Mouse (Mus musculus) kidney, adult 18-20 months (tissue): ENCODE measurements around the gene Fcrl6.

Source experiments
- DNase-seq: peaks from one replicate; pipeline ENCODE4 v3.0.0; 2021

Fcrl6 gene

GRCm38 (mm10) chr1:172602326-172602725, at the start of gene Fcrl6:
Fcrl6 (minus strand) TSS chr1:172602551.
- no peak for DNase-seq

GRCm38 (mm10) chr1:172651288-172651987, 49.1 kb upstream of the Fcrl6 start:
- no peak for DNase-seq

- peak; percentile 23 for DNase-seq
Observed at GRCm38 (mm10) chr1:172650519-172651287, 48.4 kb upstream of the Fcrl6 start.

GRCm38 (mm10) chr1:172649396-172649795, 47.0 kb upstream of the Fcrl6 start:
- DNase-seq = no peak

- DNase-seq = no peak
Observed at GRCm38 (mm10) chr1:172647236-172647635, 44.9 kb upstream of the Fcrl6 start.

GRCm38 (mm10) chr1:172638781-172639180, 36.4 kb upstream of the Fcrl6 start:
- no peak for DNase-seq

- DNase-seq = no peak
Observed at GRCm38 (mm10) chr1:172637801-172638200, 35.5 kb upstream of the Fcrl6 start.

- no peak for DNase-seq
Observed at GRCm38 (mm10) chr1:172636266-172636665, 33.9 kb upstream of the Fcrl6 start.

GRCm38 (mm10) chr1:172635258-172635657, 32.9 kb upstream of the Fcrl6 start:
- no peak for DNase-seq

GRCm38 (mm10) chr1:172634136-172634535, 31.8 kb upstream of the Fcrl6 start:
- DNase-seq = no peak

GRCm38 (mm10) chr1:172632451-172633326, 30.3 kb upstream of the Fcrl6 start, which contains the start of gene Dusp23:
Dusp23 (minus strand) TSS chr1:172632962.
- DNase-seq = peak; percentile 97

- no peak for DNase-seq
Observed at GRCm38 (mm10) chr1:172631721-172632120, 29.4 kb upstream of the Fcrl6 start.

GRCm38 (mm10) chr1:172629831-172630230, 27.5 kb upstream of the Fcrl6 start:
- DNase-seq = no peak

GRCm38 (mm10) chr1:172626306-172626705, 24.0 kb upstream of the Fcrl6 start:
- no peak for DNase-seq

GRCm38 (mm10) chr1:172624081-172624480, 21.7 kb upstream of the Fcrl6 start:
- no peak for DNase-seq

GRCm38 (mm10) chr1:172623599-172623998, 21.2 kb upstream of the Fcrl6 start:
- DNase-seq = no peak

GRCm38 (mm10) chr1:172619235-172619634, 16.9 kb upstream of the Fcrl6 start:
- peak; percentile 83 for DNase-seq

- no peak for DNase-seq
Observed at GRCm38 (mm10) chr1:172618141-172618540, 15.8 kb upstream of the Fcrl6 start.

GRCm38 (mm10) chr1:172617365-172618076, 15.2 kb upstream of the Fcrl6 start:
- no peak for DNase-seq

- DNase-seq = no peak
Observed at GRCm38 (mm10) chr1:172616537-172617300, 14.4 kb upstream of the Fcrl6 start.

- DNase-seq = no peak
Observed at GRCm38 (mm10) chr1:172615412-172615811, 13.1 kb upstream of the Fcrl6 start.

GRCm38 (mm10) chr1:172614654-172615053, 12.3 kb upstream of the Fcrl6 start:
- DNase-seq = no peak
